Mouse (Mus musculus): ENCODE results near the gene Abcg4. TPM values are rescaled to one million over a fixed set of nuclear protein-coding genes. Genes with fewer than 3 reads are reported as not detected.
A peak's percentile ranks its signal among the peaks of the same experiment; 100 is the strongest.

Gene Abcg4
- polyA plus RNA-seq, 1 experiment from 2014 or later, result 3.4 TPM

- no peaks in the 10 kb centered on the region for H3K27me3 ChIP-seq
- no peaks in the 10 kb centered on the region for H3K9me3 ChIP-seq (replicated peaks)
- H3K4me2 ChIP-seq, result peak overlapping the region; percentile 94
- peaks cover 37% of the 10 kb centered on the region for H3K36me3 ChIP-seq
- peaks cover 29% of the 10 kb centered on the region for H3K4me1 ChIP-seq
- whole genome bisulfite sequencing, result 58% methylated on average over 5 of the region's 5 CpGs
- H3K4me3 ChIP-seq (replicated peaks), result peak overlapping the region; percentile 87
- ATAC-seq (replicated peaks; ENCODE audit: low FRiP score), result no peak
- H3K9ac ChIP-seq, result peak overlapping the region; percentile 82; the same call in 1 of the 2 replicates
- H3K27ac ChIP-seq, result peak overlapping the region; percentile 72; the same call in 1 of the 2 replicates
These were observed 29.8 kb upstream of the Abcg4 start for GRCm38 (mm10) chr9:44318076-44318825.

- H3K4me3 ChIP-seq (replicated peaks), result peak overlapping the region; percentile 87; the same call in 1 of the 2 replicates
- H3K27me3 ChIP-seq, result no peaks in the 10 kb centered on the region
- no peak overlapping the region for H3K27ac ChIP-seq
- peak overlapping the region; percentile 94 for H3K4me2 ChIP-seq
- H3K9ac ChIP-seq, result no peak overlapping the region
- no peak for ATAC-seq (replicated peaks; ENCODE audit: low FRiP score)
- H3K9me3 ChIP-seq (replicated peaks), result no peaks in the 10 kb centered on the region
- H3K4me1 ChIP-seq, result peaks cover 29% of the 10 kb centered on the region
- H3K36me3 ChIP-seq, result peaks cover 45% of the 10 kb centered on the region
- 79% methylated on average over 4 of the region's 4 CpGs for WGBS
These were observed 29.0 kb upstream of the Abcg4 start for GRCm38 (mm10) chr9:44317452-44317851.

GRCm38 (mm10) chr9:44314910-44315309 lies 26.5 kb upstream of the Abcg4 start:
- no peak overlapping the region for H3K4me2 ChIP-seq
- H3K9me3 ChIP-seq (replicated peaks), result no peaks in the 10 kb centered on the region
- ATAC-seq (replicated peaks; ENCODE audit: low FRiP score), result no peak
- WGBS, result 97% methylated on average over 18 of the region's 18 CpGs
- no peaks in the 10 kb centered on the region for H3K27me3 ChIP-seq
- H3K36me3 ChIP-seq, result peaks cover 49% of the 10 kb centered on the region
- no peak overlapping the region for H3K4me3 ChIP-seq (replicated peaks)
- H3K9ac ChIP-seq, result no peak overlapping the region
- H3K4me1 ChIP-seq, result peaks cover 40% of the 10 kb centered on the region
- H3K27ac ChIP-seq, result no peak overlapping the region

- no peaks in the 10 kb centered on the region for H3K27me3 ChIP-seq
- H3K4me2 ChIP-seq, result no peak overlapping the region
- no peaks in the 10 kb centered on the region for H3K9me3 ChIP-seq (replicated peaks)
- no peak for ATAC-seq (replicated peaks; ENCODE audit: low FRiP score)
- H3K4me3 ChIP-seq (replicated peaks), result no peak overlapping the region
- H3K27ac ChIP-seq, result no peak overlapping the region
- no peak overlapping the region for H3K9ac ChIP-seq
- 82% methylated on average over 4 of the region's 4 CpGs for WGBS
- H3K4me1 ChIP-seq, result peaks cover 35% of the 10 kb centered on the region
- H3K36me3 ChIP-seq, result peaks cover 50% of the 10 kb centered on the region
These were observed 25.8 kb upstream of the Abcg4 start for GRCm38 (mm10) chr9:44314257-44314547.

- Histone ChIP-seq H3K4me1 (peaks cover 29% of the 10 kb centered on the region), H3K9me3 (replicated peaks) (no peaks in the 10 kb centered on the region), H3K27ac (no peak overlapping the region), H3K4me2 (no peak overlapping the region), H3K4me3 (replicated peaks) (no peak overlapping the region), H3K9ac (no peak overlapping the region), H3K27me3 (no peaks in the 10 kb centered on the region), H3K36me3 (peaks cover 51% of the 10 kb centered on the region)
- 83% methylated on average over 19 of the region's 19 CpGs for WGBS
- no peak for ATAC-seq (replicated peaks; ENCODE audit: low FRiP score)
These were observed 25.3 kb upstream of the Abcg4 start for GRCm38 (mm10) chr9:44313476-44314256.

- Histone ChIP-seq H3K9ac (no peak overlapping the region), H3K27ac (peak overlapping the region; percentile 62), H3K4me1 (peaks cover 18% of the 10 kb centered on the region), H3K9me3 (replicated peaks) (no peaks in the 10 kb centered on the region), H3K4me2 (peak overlapping the region; percentile 30), H3K36me3 (peaks cover 45% of the 10 kb centered on the region), H3K27me3 (no peaks in the 10 kb centered on the region), H3K4me3 (replicated peaks) (peak overlapping the region; percentile 11; the same call in 1 of the 2 replicates)
- 15% methylated on average over 27 of the region's 27 CpGs for WGBS
- ATAC-seq (replicated peaks; ENCODE audit: low FRiP score), result peak; percentile 47; the same call in 1 of the 2 replicates
These were observed 23.0 kb upstream of the Abcg4 start for GRCm38 (mm10) chr9:44311136-44312134.

- Histone ChIP-seq H3K9me3 (replicated peaks) (no peaks in the 10 kb centered on the region), H3K4me3 (replicated peaks) (0 out of 2 replicates have a peak overlapping the region, but pooled peaks have one; percentile 11), H3K27me3 (no peaks in the 10 kb centered on the region), H3K4me2 (peak overlapping the region; percentile 30), H3K9ac (no peak overlapping the region), H3K27ac (peak overlapping the region; percentile 62), H3K36me3 (peaks cover 38% of the 10 kb centered on the region), H3K4me1 (peaks cover 18% of the 10 kb centered on the region)
- 41% methylated on average over 10 of the region's 10 CpGs for WGBS
- no peak for ATAC-seq (replicated peaks; ENCODE audit: low FRiP score)
These were observed 22.3 kb upstream of the Abcg4 start for GRCm38 (mm10) chr9:44310750-44311135.

- Histone ChIP-seq H3K4me2 (no peak overlapping the region), H3K27me3 (no peaks in the 10 kb centered on the region), H3K4me3 (replicated peaks) (no peak overlapping the region), H3K9ac (no peak overlapping the region), H3K36me3 (peaks cover 28% of the 10 kb centered on the region), H3K4me1 (peaks cover 19% of the 10 kb centered on the region), H3K9me3 (replicated peaks) (no peaks in the 10 kb centered on the region), H3K27ac (no peak overlapping the region)
- 68% methylated on average over 3 of the region's 3 CpGs for WGBS
- no peak for ATAC-seq (replicated peaks; ENCODE audit: low FRiP score)
These were observed 21.3 kb upstream of the Abcg4 start for GRCm38 (mm10) chr9:44309756-44310155.

GRCm38 (mm10) chr9:44307248-44307647 lies 18.8 kb upstream of the Abcg4 start:
- 72% methylated on average over 2 of the region's 2 CpGs for WGBS
- no peak overlapping the region for H3K4me3 ChIP-seq (replicated peaks)
- peaks cover 15% of the 10 kb centered on the region for H3K36me3 ChIP-seq
- no peak for ATAC-seq (replicated peaks; ENCODE audit: low FRiP score)
- H3K27ac ChIP-seq, result no peak overlapping the region
- H3K4me1 ChIP-seq, result peaks cover 31% of the 10 kb centered on the region
- no peaks in the 10 kb centered on the region for H3K27me3 ChIP-seq
- no peak overlapping the region for H3K4me2 ChIP-seq
- no peak overlapping the region for H3K9ac ChIP-seq
- H3K9me3 ChIP-seq (replicated peaks), result no peaks in the 10 kb centered on the region

- H3K36me3 ChIP-seq, result peaks cover 23% of the 10 kb centered on the region
- peaks cover 25% of the 10 kb centered on the region for H3K4me1 ChIP-seq
- 0 out of 2 replicates have a peak overlapping the region, but pooled peaks have one; percentile 60 for H3K4me2 ChIP-seq
- H3K9ac ChIP-seq, result no peak overlapping the region
- no peak overlapping the region for H3K4me3 ChIP-seq (replicated peaks)
- H3K9me3 ChIP-seq (replicated peaks), result no peaks in the 10 kb centered on the region
- no peaks in the 10 kb centered on the region for H3K27me3 ChIP-seq
- WGBS, result 91% methylated on average over 6 of the region's 6 CpGs
- ATAC-seq (replicated peaks; ENCODE audit: low FRiP score), result no peak
- H3K27ac ChIP-seq, result no peak overlapping the region
These were observed 18.1 kb upstream of the Abcg4 start for GRCm38 (mm10) chr9:44306532-44306931.

- peak within 1 kb of the TSS; percentile 72 for H3K27ac ChIP-seq
- under 1% methylated on average over 54 of the region's 54 CpGs for WGBS
- no peaks in the 10 kb centered on the region for H3K9me3 ChIP-seq (replicated peaks)
- peaks cover 30% of the 10 kb centered on the region for H3K36me3 ChIP-seq
- H3K4me3 ChIP-seq (replicated peaks), result peak within 1 kb of the TSS; percentile 61
- no peaks in the 10 kb centered on the region for H3K27me3 ChIP-seq
- peak within 1 kb of the TSS; percentile 72 for H3K9ac ChIP-seq
- peak within 1 kb of the TSS; percentile 75 for H3K4me2 ChIP-seq
- peak; percentile 99 for ATAC-seq (replicated peaks; ENCODE audit: low FRiP score)
- peaks cover 16% of the 10 kb centered on the region for H3K4me1 ChIP-seq
These were observed 17.2 kb upstream of the Abcg4 start, which contains the start of gene Hinfp for GRCm38 (mm10) chr9:44305466-44306079. TSS of gene Hinfp (minus strand) at chr9:44305671.

Measured in kidney, embryonic 15.5 days (tissue).